Mouse (Mus musculus) 416B (cell line): Measurements from ENCODE around the gene Cep131.
A peak's percentile ranks its signal among the peaks of the same experiment; 100 is the strongest.

Experiments
- DNase-seq: peaks from one replicate; pipeline ENCODE4 v3.0.0; 2011; ENCODE audit warnings: low read depth

Cep131 gene

DNA sequence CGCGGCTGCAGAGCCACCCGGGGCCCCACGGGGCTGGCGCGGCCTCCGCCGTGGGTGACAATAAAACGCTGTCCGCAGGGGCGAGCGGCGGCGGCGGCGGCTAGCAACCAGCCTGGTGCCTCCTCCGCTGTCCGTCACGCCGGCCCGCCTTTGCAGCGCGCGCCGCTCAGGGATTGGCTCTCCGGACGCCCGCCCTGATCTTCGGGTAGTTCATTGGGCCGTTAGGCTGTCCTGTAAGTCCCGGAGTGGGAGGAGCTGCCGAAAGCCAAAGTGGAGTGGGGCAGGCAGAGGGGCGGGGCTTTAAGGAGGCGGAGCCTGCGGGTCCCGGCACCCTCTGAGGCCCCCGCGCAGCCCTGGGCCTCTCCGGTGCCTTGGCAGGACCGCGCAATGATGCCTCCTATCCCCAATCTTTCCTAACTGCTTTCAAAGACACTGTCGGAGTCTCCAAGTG lies at the start of gene Cep131:
Gene Cep131 (minus strand): TSS at position 126 of the 451 bp plus-strand sequence.
- peak; percentile 97 for DNase-seq

DNA sequence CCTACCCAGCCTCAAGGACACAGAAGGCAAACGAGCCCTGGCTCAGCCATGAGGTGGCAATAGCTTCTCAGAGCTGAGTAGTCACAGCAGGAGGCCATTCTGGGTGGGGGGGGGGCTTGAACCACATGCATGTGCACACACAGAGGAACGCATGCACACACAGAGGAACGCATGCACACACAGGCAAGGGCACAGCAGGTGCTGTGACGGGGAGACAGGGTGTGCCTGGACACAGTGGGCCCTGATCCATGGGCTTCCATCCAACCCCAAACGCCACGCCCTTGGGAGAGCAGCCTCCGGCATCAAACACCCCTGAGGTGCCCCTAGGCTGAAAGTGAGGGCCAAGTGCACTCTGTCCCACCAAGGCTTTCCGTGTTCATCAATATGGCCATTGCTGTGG lies 49.6 kb upstream of the Cep131 start:
- DNase-seq = no peak

- DNase-seq = peak; percentile 57
Measured at GRCm38 (mm10) chr11:120134847-120135530, 48.4 kb upstream of the Cep131 start.

DNA sequence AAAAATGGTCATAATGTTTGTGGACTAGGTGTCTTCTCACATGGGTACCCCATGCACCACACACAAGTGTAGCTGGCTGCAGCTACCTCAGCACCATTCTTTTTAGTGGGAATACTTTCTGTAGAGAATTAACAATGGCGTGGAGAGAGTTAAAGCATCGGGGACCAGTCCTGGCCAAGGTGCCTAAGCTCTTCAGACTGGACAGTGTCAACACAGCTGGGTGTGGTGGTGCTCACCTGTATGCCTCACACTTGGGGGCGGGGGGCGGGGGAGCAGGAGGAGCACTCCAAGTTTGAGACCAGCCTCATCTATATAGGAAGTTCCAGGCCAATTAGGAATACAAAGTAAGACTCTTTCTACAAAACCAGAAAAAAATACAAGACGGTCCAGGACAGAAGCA lies 47.5 kb upstream of the Cep131 start:
- no peak for DNase-seq

DNA sequence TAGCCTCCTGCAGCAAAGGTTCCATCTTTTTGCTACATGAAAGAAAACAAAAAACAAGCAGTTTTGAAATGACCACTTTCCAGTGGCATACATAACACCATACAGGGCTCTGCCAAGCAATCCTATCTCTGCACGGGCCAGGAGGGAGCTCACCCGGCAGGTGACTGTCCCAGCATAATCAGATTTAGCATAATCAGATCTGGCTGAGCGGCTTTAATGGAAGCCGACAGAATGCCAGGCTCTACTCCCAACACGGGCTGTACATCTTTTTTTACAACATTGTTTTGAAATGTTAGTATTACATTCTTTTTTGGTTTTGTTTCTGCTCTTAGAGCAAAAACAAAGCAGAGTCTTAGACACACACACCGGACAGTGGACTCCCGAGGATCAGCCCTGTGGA lies 42.7 kb upstream of the Cep131 start:
- no peak for DNase-seq

DNA sequence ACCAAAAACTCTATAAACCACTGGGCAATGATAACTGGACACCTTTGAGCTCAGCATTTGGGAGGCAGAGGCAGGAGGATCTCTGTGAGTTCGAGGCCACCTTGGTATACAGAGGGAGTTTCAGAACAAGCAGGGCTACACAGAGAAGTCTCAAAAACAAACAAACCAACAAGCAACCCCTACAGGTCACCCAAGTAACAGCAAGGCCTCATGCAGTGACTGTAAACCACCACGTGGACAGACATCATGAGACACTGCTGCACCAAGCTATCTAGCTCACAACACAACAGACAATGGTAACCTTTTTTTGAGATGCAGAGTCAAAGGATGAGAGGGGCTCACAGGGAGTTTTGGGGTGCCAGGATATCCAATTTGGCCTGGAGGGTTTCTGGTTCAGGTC lies 40.2 kb upstream of the Cep131 start:
- no peak for DNase-seq

GRCm38 (mm10) chr11:120122126-120122525 lies 35.5 kb upstream of the Cep131 start:
- no peak for DNase-seq

DNA sequence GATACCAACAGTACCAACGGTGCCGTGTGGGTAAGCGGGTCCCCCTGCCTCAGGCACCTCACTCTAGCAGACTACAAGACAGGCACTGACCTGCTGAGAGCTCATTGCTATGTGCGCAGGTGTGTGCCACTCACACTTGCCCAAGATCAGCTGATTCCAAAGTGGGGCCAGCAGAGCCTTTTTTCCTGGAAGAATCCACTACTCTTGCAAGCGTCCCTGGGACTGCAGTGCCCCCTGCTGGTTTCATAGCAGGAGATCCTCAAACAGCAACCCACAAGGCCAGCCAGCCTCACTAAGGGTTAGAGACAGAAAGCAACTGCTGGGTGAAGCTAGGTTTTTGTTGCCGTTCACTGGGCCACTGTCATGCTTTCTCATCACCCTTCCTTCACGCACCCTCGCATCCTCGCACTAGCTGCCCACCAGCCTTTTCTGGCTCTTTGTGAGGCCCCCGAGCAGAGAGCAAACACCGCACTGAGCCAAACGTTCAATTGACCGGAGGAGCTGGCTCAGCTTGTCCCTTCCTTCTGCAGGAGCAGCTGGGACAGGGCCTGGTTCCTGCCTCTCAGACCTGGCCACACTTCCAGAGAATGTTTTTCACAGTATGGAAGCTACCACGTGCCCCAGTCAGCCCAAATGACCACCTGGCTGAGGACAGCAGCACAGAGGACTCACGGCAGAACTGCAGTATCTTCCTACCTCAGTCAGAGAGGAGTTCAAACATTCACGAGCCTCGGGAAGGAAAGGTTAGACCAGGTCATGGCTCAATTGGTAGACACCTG lies 34.2 kb upstream of the Cep131 start:
- DNase-seq = peak; percentile 59

DNA sequence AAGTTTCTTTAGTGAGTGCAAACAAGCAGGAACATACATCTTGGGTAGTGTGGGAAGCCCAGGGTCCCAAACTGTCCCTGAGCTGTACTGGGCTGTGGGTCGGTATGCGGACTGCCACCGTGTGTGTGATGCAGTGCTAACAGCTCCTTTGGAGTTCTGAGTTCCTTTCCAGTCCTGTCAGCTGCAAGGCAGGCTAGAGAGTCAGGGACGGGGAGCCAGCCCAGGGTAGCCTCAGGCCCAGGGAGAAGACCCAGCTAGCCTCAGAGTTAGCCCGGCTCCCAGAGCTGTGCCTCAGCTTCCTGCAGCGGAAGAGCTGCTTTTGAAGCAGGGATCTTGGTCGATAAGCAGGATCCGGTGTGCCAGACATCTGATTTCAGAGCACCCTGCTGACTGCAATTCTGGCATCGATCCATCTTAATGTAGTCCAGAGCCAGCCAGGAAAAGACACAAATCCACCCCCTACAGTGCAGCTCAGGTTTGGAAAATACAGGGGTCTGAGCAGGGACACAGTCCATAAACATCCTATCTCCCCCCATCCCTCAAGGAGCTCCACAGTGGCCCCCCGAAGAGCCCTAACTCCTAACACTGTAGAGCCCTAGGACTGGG lies 33.4 kb upstream of the Cep131 start:
- DNase-seq = no peak

- no peak for DNase-seq
Measured at GRCm38 (mm10) chr11:120119108-120119507, 32.5 kb upstream of the Cep131 start.

GRCm38 (mm10) chr11:120117626-120118025 lies 31.0 kb upstream of the Cep131 start:
- no peak for DNase-seq

- no peak for DNase-seq
Measured at GRCm38 (mm10) chr11:120114488-120115215, 28.0 kb upstream of the Cep131 start.

GRCm38 (mm10) chr11:120112136-120112535 lies 25.5 kb upstream of the Cep131 start:
- no peak for DNase-seq

DNA sequence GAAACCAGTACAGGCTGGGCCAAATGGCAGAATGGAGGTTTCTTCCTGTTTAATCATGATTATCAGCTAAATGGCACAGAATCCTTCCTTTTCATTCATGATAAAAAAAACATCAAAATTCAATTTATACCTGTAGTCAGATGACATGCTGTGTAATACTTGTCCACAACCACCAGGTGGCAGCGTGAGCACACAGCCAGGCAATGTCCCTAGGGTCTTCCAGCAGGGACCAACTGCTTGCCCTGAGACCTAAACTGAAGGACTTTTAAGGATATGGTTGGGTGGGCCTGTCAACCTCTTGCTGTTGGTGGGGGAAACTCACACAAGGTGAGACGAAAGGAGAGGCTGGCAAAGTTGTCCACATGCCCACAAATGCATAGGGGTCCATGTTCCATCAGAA lies 24.4 kb upstream of the Cep131 start:
- DNase-seq = peak; percentile 57

DNA sequence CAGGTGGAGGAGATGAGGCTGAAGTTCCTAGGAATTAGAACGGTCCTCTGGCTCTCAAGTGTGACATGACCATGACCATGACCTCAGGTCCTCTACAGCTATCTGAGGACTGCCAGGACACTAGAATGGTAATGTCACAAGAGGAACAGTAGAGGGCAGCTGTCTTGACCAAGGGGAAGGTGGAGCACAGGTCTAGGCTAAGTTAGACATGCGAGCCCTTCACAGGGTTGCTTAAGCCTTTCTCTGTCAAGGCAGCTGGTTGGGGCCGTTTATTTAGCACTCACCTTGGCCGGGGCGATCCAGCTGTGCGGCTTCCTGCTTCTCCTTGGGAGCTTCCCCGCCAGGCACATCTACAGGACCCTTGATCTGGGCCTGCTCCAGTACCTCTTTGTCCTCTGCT lies 23.9 kb upstream of the Cep131 start:
- peak; percentile 48 for DNase-seq

GRCm38 (mm10) chr11:120109558-120110210 lies 23.1 kb upstream of the Cep131 start:
- no peak for DNase-seq

DNA sequence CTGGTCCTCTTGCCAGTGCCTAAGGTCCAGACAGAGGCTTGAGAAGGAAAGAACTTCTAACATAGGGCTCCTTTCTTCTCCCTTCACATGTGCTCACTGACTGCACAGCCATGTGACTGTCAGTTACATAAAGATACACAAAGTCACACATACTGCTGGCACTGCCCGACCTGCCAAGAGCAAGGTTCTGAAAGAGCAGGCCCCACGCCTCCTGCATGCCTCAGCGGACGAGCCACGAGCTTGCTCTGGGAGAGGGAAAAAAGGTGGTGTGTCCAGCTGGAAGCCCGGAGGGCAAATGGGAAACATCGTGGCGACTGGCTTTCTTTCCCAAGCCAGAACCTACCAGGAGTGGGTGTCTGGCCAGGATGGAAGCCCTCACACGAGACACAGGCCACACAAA lies 21.2 kb upstream of the Cep131 start:
- DNase-seq = no peak

GRCm38 (mm10) chr11:120107026-120107425 lies 20.4 kb upstream of the Cep131 start:
- DNase-seq = no peak

GRCm38 (mm10) chr11:120103431-120103997 lies 16.9 kb upstream of the Cep131 start:
- no peak for DNase-seq

- DNase-seq = peak; percentile 82
Measured at GRCm38 (mm10) chr11:120101036-120101435, 14.4 kb upstream of the Cep131 start.
